ENCODE assay signal across 14 mouse cellular contexts in genomic region chr3:95058078-95058477, GRCm38 (mm10). TPM values are rescaled to one million over a fixed set of nuclear protein-coding genes. Genes with fewer than 3 reads are reported as not detected.
DNase-seq lines count a peak whose midpoint lies in the region; ATAC-seq and TF ChIP-seq lines count a peak whose summit lies in the region.
"Had no signal": no experiment of that assay in that cellular context is flagged by ENCODE, and none has a peak within 500 bp of the region (broad histone marks: within the 10 kb centered on the region; RNA-seq: fewer than 3 reads in every experiment).

No protein-coding gene starts in this region.

- peak; percentile 24; the same call in 1 of the 2 replicates for ATAC-seq in limb, embryonic 13.5 days (ENCODE audit: low FRiP score, low read depth)
- no peak for ATAC-seq in forebrain, embryonic 16.5 days
- ATAC-seq in liver, embryonic 12.5 days = no peak
- ATAC-seq: forebrain, embryonic 13.5 days had no signal

- H3K27me3 ChIP-seq in limb, embryonic 13.5 days = no peaks in the 10 kb centered on the region
- H3K27me3 ChIP-seq in limb, embryonic 10.5 days (ENCODE audit: low read depth, poor library complexity, severe bottlenecking) = no peaks in the 10 kb centered on the region
- no peaks in the 10 kb centered on the region for H3K27me3 ChIP-seq in myocyte (ENCODE audit: control insufficient read depth, insufficient read depth, insufficient read length)
- H3K27me3 ChIP-seq in forebrain, embryonic 16.5 days (replicated peaks; ENCODE audit: control insufficient read depth, insufficient read depth, low read length) = no peaks in the 10 kb centered on the region
- no peaks in the 10 kb centered on the region for H3K27me3 ChIP-seq in liver, embryonic 12.5 days (replicated peaks)
- H3K27me3 ChIP-seq: forebrain, embryonic 13.5 days; limb, embryonic 15.5 days had no signal

- no peak overlapping the region for H3ac ChIP-seq in myocyte (ENCODE audit: control insufficient read depth, insufficient read length)

- H3K27ac ChIP-seq in limb, embryonic 13.5 days = no peak overlapping the region
- H3K27ac ChIP-seq in limb, embryonic 10.5 days = no peak overlapping the region
- H3K27ac ChIP-seq in forebrain, embryonic 16.5 days (ENCODE audit: low read length) = no peak overlapping the region
- no peak overlapping the region for H3K27ac ChIP-seq in liver, embryonic 12.5 days
- H3K27ac ChIP-seq: forebrain, embryonic 13.5 days; limb, embryonic 15.5 days had no signal

- peaks cover 13% of the 10 kb centered on the region for H3K4me1 ChIP-seq in limb, embryonic 13.5 days
- no peaks in the 10 kb centered on the region for H3K4me1 ChIP-seq in limb, embryonic 10.5 days
- H3K4me1 ChIP-seq in forebrain, embryonic 16.5 days (replicated peaks; ENCODE audit: control insufficient read depth, insufficient read depth, low read length) = no peaks in the 10 kb centered on the region
- peaks cover 34% of the 10 kb centered on the region for H3K4me1 ChIP-seq in liver, embryonic 12.5 days

- TF ChIP-seq POLR2A in myocyte (IDR thresholded peaks at IDR 0.05; ENCODE audit: insufficient read length, low read depth) = no peak

- WGBS in limb, embryonic 13.5 days = 78% methylated on average over 8 of the region's 8 CpGs
- 89% methylated on average over 8 of the region's 8 CpGs for WGBS in limb, embryonic 10.5 days
- WGBS in forebrain, embryonic 16.5 days = 82% methylated on average over 8 of the region's 8 CpGs
- WGBS in liver, embryonic 12.5 days (ENCODE audit: insufficient replicate concordance) = 82% methylated on average over 8 of the region's 8 CpGs

- H3K9me3 ChIP-seq in limb, embryonic 13.5 days = no peaks in the 10 kb centered on the region
- no peaks in the 10 kb centered on the region for H3K9me3 ChIP-seq in limb, embryonic 10.5 days (replicated peaks)
- no peaks in the 10 kb centered on the region for H3K9me3 ChIP-seq in forebrain, embryonic 16.5 days (ENCODE audit: control insufficient read depth, low read length)
- H3K9me3 ChIP-seq in liver, embryonic 12.5 days (replicated peaks) = no peaks in the 10 kb centered on the region
- H3K9me3 ChIP-seq: forebrain, embryonic 13.5 days; limb, embryonic 15.5 days had no signal

- H3K9ac ChIP-seq in limb, embryonic 13.5 days = no peak overlapping the region
- no peak overlapping the region for H3K9ac ChIP-seq in forebrain, embryonic 16.5 days (replicated peaks; ENCODE audit: low read depth, low read length)
- no peak overlapping the region for H3K9ac ChIP-seq in liver, embryonic 12.5 days
- H3K9ac ChIP-seq: forebrain, embryonic 13.5 days; limb, embryonic 15.5 days; lung, embryonic 14.5 days had no signal

- H3K79me2 ChIP-seq in myocyte (ENCODE audit: control insufficient read depth, insufficient read depth) = no peaks in the 10 kb centered on the region

- H3K36me3 ChIP-seq in limb, embryonic 13.5 days = peaks cover 62% of the 10 kb centered on the region
- peaks cover 65% of the 10 kb centered on the region for H3K36me3 ChIP-seq in limb, embryonic 10.5 days
- peaks cover 27% of the 10 kb centered on the region for H3K36me3 ChIP-seq in myocyte (ENCODE audit: control insufficient read depth, insufficient read depth)
- peaks cover 17% of the 10 kb centered on the region; the same call in 1 of the 2 replicates for H3K36me3 ChIP-seq in forebrain, embryonic 16.5 days (ENCODE audit: control insufficient read depth, insufficient read depth)
- peaks cover 62% of the 10 kb centered on the region for H3K36me3 ChIP-seq in liver, embryonic 12.5 days

- no peak overlapping the region for H3K4me3 ChIP-seq in limb, embryonic 13.5 days
- no peak overlapping the region for H3K4me3 ChIP-seq in limb, embryonic 10.5 days
- no peak overlapping the region for H3K4me3 ChIP-seq in myocyte
- no peak overlapping the region for H3K4me3 ChIP-seq in forebrain, embryonic 16.5 days (replicated peaks; ENCODE audit: low read length)
- H3K4me3 ChIP-seq in liver, embryonic 12.5 days = no peak overlapping the region
- H3K4me3 ChIP-seq: forebrain, embryonic 13.5 days; limb, embryonic 15.5 days had no signal

- peak; percentile 25 to 27 for DNase-seq in heart, adult 9 months (ENCODE audit: low spot score in 2 of 2)
- no peak for DNase-seq in heart, adult 8-10 months (ENCODE audit: low spot score)
- DNase-seq in limb, embryonic 10.5 days (ENCODE audit: low spot score) = no peak
- peak; percentile 34 for DNase-seq in R1 (ENCODE audit: low read depth, low spot score)
- DNase-seq: cerebellum, adult 9-10 months; gastrocnemius, postnatal 36 days; kidney, adult 11 months; lung, embryonic 14.5 days had no signal

- H3K4me2 ChIP-seq in limb, embryonic 13.5 days (replicated peaks) = no peak overlapping the region
- no peak overlapping the region for H3K4me2 ChIP-seq in myocyte (ENCODE audit: low read depth)
- no peak overlapping the region for H3K4me2 ChIP-seq in forebrain, embryonic 16.5 days (ENCODE audit: low read length)
- no peak overlapping the region for H3K4me2 ChIP-seq in liver, embryonic 12.5 days
- H3K4me2 ChIP-seq: forebrain, embryonic 13.5 days; limb, embryonic 15.5 days; lung, embryonic 14.5 days had no signal

TF ChIP-seq in myocyte, 11 proteins besides CTCF, POLR2A, EP300 and RAD21:
- TF ChIP-seq MYOD1 (IDR thresholded peaks at IDR 0.05; ENCODE audit: control insufficient read depth in 1 of 3, insufficient read length in 2 of 3, low read depth in 2 of 3) = peak in 2 of 3 experiments; percentile 88 to 89
- TF ChIP-seq MAX (IDR thresholded peaks at IDR 0.05; ENCODE audit: low read depth) = no peak
- TF ChIP-seq TCF12 (IDR thresholded peaks at IDR 0.05; ENCODE audit: insufficient read depth, poor library complexity, severe bottlenecking) = peak; percentile 15
- TF ChIP-seq MYOG (IDR thresholded peaks at IDR 0.05; ENCODE audit: control insufficient read depth in 1 of 3, insufficient read depth in 1 of 3, insufficient read length in 2 of 3, low read depth in 2 of 3) = peak; percentile 58 to 94 (median 78)
- TF ChIP-seq POLR2AphosphoS2 (IDR thresholded peaks at IDR 0.05; ENCODE audit: insufficient read length, low read depth) = no peak
- no peak for TF ChIP-seq SRF (IDR thresholded peaks at IDR 0.05; ENCODE audit: control insufficient read depth, insufficient read length, low read depth)

RNA-seq across cellular contexts. Expression of gene Psmd4, which starts 15.7 kb away (rescaled TPM):
- 100 to 1,000 TPM; 124 to 149 (median 127) TPM for total RNA-seq in heart, adult 8-10 months (2022)
- 282 and 310 TPM in 2 replicates for polyA plus RNA-seq in limb, embryonic 13.5 days (2015; fragmentation: Nextera tagmentation; extraction: Ambion mirVana)
- polyA plus RNA-seq in limb, embryonic 10.5 days (2016; fragmentation: Nextera tagmentation; extraction: Ambion mirVana) = 365 and 382 TPM in 2 replicates
- polyA plus RNA-seq in myocyte (2012; fragmentation: generic; extraction: Trizol) = 338 TPM
- polyA plus RNA-seq in forebrain, embryonic 16.5 days (2015; fragmentation: Nextera tagmentation; extraction: Ambion mirVana) = 286 and 291 TPM in 2 replicates
- 216 and 229 TPM in 2 replicates for polyA plus RNA-seq in liver, embryonic 12.5 days (2016; fragmentation: Nextera tagmentation; extraction: Ambion mirVana)

RNA-seq across cellular contexts. Expression of gene Zfp687, which starts 42.8 kb away (rescaled TPM):
- 10 to 100 TPM in 3 of 4 experiments, 1 to 10 TPM in 1; 10.0 to 16.2 (median 12.6) TPM for total RNA-seq in heart, adult 8-10 months (2022)
- polyA plus RNA-seq in limb, embryonic 13.5 days (2015; fragmentation: Nextera tagmentation; extraction: Ambion mirVana) = 23.5 and 24.4 TPM in 2 replicates
- 38.6 and 40.8 TPM in 2 replicates for polyA plus RNA-seq in limb, embryonic 10.5 days (2016; fragmentation: Nextera tagmentation; extraction: Ambion mirVana)
- polyA plus RNA-seq in myocyte (2012; fragmentation: generic; extraction: Trizol) = 11.5 TPM
- polyA plus RNA-seq in forebrain, embryonic 16.5 days (2015; fragmentation: Nextera tagmentation; extraction: Ambion mirVana) = 20.0 and 20.7 TPM in 2 replicates
- polyA plus RNA-seq in liver, embryonic 12.5 days (2016; fragmentation: Nextera tagmentation; extraction: Ambion mirVana) = 12.6 and 14.4 TPM in 2 replicates

RNA-seq across cellular contexts. Expression of gene Pip5k1a, which starts 48.7 kb away (rescaled TPM):
- 10 to 100 TPM; 15.4 to 17.4 (median 16.5) TPM for total RNA-seq in heart, adult 8-10 months (2022)
- 26.5 and 28.4 TPM in 2 replicates for polyA plus RNA-seq in limb, embryonic 13.5 days (2015; fragmentation: Nextera tagmentation; extraction: Ambion mirVana)
- 18.6 and 21.7 TPM in 2 replicates for polyA plus RNA-seq in limb, embryonic 10.5 days (2016; fragmentation: Nextera tagmentation; extraction: Ambion mirVana)
- polyA plus RNA-seq in myocyte (2012; fragmentation: generic; extraction: Trizol) = 27.3 TPM
- 20.3 and 21.7 TPM in 2 replicates for polyA plus RNA-seq in forebrain, embryonic 16.5 days (2015; fragmentation: Nextera tagmentation; extraction: Ambion mirVana)
- 11.3 and 11.5 TPM in 2 replicates for polyA plus RNA-seq in liver, embryonic 12.5 days (2016; fragmentation: Nextera tagmentation; extraction: Ambion mirVana)

RNA-seq across cellular contexts. Expression of gene Vps72, which starts 52.7 kb away (rescaled TPM):
- total RNA-seq in heart, adult 8-10 months (2022) = 10 to 100 TPM; 27.9 to 35.3 (median 32.0) TPM
- 216 and 217 TPM in 2 replicates for polyA plus RNA-seq in limb, embryonic 13.5 days (2015; fragmentation: Nextera tagmentation; extraction: Ambion mirVana)
- polyA plus RNA-seq in limb, embryonic 10.5 days (2016; fragmentation: Nextera tagmentation; extraction: Ambion mirVana) = 297 and 327 TPM in 2 replicates
- 85.6 TPM for polyA plus RNA-seq in myocyte (2012; fragmentation: generic; extraction: Trizol)
- polyA plus RNA-seq in forebrain, embryonic 16.5 days (2015; fragmentation: Nextera tagmentation; extraction: Ambion mirVana) = 230 and 233 TPM in 2 replicates
- 53.7 and 56.2 TPM in 2 replicates for polyA plus RNA-seq in liver, embryonic 12.5 days (2016; fragmentation: Nextera tagmentation; extraction: Ambion mirVana)

Comparison
In these comparisons a context has a peak if more than half of its experiments do, and no peak if none do; other contexts are left out.
1. DNase-seq: peak in heart, adult 9 months (2 of 2) and R1 (single experiment); none in heart, adult 8-10 months (single experiment) and limb, embryonic 10.5 days (single experiment).